Mouse (Mus musculus) right cerebral cortex, postnatal 10 days (tissue): Measurements from ENCODE around the gene Rbm15.
"Not testable (repeated sequence)": the region's sequence is repeated elsewhere in the genome, so short reads cannot be mapped to it uniquely, and the experiment has no call there.

Experiments
- DNase-seq, 2 experiments: peaks; one replicate each; pipeline ENCODE4 v3.0.0; 2021; ENCODE audit warnings: low spot score in 2 of 2

Rbm15 gene

GRCm38 (mm10) chr3:107331746-107332126 is 1.7 kb downstream of the Rbm15 start:
- no peak for DNase-seq

GRCm38 (mm10) chr3:107330503-107331424 is 2.7 kb downstream of the Rbm15 start:
- peak; percentile 38 to 39 for DNase-seq

DNA sequence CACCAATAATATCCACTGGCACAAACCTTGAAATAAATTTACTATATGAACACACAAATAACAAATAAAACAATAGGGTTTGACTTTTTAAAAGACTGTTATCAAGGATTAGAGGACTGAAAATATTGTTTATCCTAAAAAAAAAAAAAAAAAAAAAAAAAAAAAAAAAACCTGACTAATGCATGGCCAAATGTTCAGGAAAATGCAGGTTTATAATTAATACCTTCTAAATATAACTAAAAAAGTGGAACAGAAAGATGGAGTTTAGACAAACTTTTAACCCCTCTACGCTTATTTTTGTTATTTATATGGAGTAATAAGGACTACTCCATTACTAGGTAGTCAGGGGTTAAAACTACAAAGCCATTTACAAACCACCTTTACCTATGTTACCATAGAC is 7.0 kb downstream of the Rbm15 start:
- no peak for DNase-seq

GRCm38 (mm10) chr3:107321776-107322175 is 11.7 kb downstream of the Rbm15 start:
- DNase-seq, result no peak

GRCm38 (mm10) chr3:107321141-107321540 is 12.3 kb downstream of the Rbm15 start:
- DNase-seq, result no peak

DNA sequence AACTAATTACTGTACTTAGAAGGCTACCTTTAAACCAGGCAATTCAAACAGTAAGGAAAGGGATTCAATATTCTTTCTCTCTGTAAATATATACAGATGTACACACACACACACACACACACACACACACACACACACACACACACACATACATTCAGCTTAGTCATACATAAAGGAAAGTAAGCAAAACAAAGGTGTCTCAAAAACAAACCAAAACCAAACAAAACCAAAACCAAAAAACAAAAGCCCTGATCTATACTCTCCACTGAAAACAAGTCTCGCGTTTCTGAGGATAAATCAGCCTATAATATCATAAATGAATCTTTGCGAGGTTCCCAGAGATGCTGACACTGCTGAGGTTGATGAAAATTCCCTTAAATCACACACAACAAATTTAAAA is 16.1 kb downstream of the Rbm15 start:
- DNase-seq, result no peak

DNA sequence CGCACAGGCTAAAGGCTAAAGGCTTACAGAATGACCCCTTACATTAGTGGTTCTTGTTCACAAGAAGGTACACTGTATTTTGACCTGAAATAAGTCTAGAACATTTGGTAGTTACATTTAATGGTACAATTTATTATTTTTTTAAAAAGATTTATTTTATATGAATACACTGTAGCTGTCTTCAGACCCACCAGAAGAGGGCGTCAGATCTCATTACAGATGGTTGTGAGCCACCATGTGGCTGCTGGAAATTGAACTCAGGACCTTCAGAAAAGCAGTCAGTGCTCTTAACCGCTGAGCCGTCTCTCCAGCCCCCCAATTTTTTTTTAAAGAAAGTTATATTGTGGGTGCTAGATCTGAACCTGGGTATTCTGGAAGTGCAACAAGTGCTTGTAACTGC is 36.6 kb downstream of the Rbm15 start:
- not testable (repeated sequence) for DNase-seq

GRCm38 (mm10) chr3:107295672-107296360 is 37.7 kb downstream of the Rbm15 start:
- DNase-seq, result no peak

GRCm38 (mm10) chr3:107290764-107291381 is 42.6 kb downstream of the Rbm15 start, which contains the start of gene Slc16a4:
Gene Slc16a4, plus strand, starts transcription at chr3:107291230.
- no peak for DNase-seq

DNA sequence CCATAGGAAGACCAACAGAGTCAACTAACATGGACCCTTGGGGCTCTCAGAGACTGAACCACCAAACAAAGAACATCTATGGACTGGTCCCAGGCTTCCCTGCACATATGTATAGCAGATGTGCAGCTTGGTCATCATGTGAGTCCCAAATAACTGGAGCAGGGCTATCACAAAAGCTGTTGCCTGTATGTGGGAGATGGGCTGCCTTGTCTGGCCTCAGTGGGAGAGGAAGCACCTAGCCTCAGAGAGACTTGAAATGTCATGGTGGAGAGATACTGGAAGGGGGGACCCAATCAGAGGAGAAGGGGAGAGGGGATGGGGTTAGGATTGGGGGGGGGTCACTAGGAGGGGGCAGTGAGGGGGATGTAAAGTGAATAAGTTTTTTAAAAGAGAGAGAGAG is 46.1 kb downstream of the Rbm15 start:
- DNase-seq, result no peak

GRCm38 (mm10) chr3:107286123-107286522 is 47.4 kb downstream of the Rbm15 start:
- DNase-seq, result no peak

GRCm38 (mm10) chr3:107278479-107279269 is 54.8 kb downstream of the Rbm15 start, which contains the start of gene Lamtor5:
Gene Lamtor5, plus strand, starts transcription at chr3:107278858.
- DNase-seq, result peak; percentile 94

DNA sequence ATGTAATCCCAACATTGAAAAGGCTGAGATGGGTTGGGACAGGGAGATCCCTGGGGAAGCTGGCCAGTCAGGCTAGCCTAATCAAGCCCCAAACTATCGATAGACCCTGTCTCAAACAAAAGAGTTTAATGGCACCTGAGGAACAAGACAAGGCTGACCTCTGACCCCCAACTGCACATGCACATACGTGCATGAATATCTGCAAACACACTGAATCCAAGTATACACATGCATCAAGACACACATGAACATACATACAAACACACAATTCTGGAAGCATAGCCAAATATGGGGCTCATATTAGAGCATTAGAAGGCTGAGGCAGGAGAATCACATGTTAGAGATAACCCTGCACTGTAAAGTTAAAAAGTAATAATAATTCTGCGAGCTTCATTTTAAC is 56.8 kb downstream of the Rbm15 start:
- DNase-seq, result no peak

DNA sequence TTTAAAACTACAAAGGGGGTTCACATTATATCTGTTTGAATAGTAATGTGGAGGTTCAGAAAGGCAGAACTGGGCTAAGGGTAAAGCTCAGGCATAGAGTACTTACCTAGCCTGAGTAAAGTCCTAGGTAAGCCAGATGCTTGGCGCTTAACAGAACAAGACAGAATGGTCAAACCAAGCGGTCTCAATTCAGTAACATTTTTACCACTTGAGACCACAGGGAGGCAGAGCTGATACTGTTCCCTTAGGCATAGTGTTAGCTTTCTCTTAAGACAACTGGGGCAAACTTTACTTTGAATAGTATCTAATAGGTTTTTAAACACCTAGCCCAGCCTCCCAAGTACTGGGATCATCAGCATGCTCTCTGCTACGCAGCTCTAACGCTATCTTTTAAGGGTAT is 57.5 kb downstream of the Rbm15 start:
- no peak for DNase-seq
